Mouse (Mus musculus): ENCODE measurements around the gene Hus1. TPM values are rescaled to one million over a fixed set of nuclear protein-coding genes. Genes with fewer than 3 reads are reported as not detected.

The Hus1 gene
- total and polyA plus RNA-seq, 3 experiments: 14.3 to 31.0 (median 29.9) TPM

- dilution Hi-C loops (cut with MboI; ENCODE audit: extremely low pct_ligation_motif_present, extremely low pct_unique_long_range_greater_than_20kb, low sequenced_read_pairs): no loop called here
- Histone ChIP-seq H3K36me3 (replicated peaks in 1 of 2; ENCODE audit: control insufficient read depth in 1 of 2, insufficient read depth in 1 of 2, low read length in 1 of 2) (no peaks in the 10 kb centered on the region), H3K4me2 (ENCODE audit: insufficient read depth, low read depth, poor library complexity, severe bottlenecking) (no peak overlapping the region), H3K4me3 (replicated peaks in 1 of 3; ENCODE audit: low read depth in 2 of 3, low read length in 2 of 3, poor library complexity in 1 of 3) (no peak overlapping the region), H3K4me1 (ENCODE audit: control insufficient read depth in 1 of 2, insufficient read depth in 2 of 2) (0 out of 4 replicates have a peak, but pooled peaks cover 0 to 2% of the 10 kb centered on the region in 2 experiments), H3K79me2 (replicated peaks; ENCODE audit: control insufficient read depth, extremely low read depth, insufficient read depth, poor library complexity, severe bottlenecking) (no peaks in the 10 kb centered on the region), H3K9me3 (replicated peaks; ENCODE audit: low read length) (no peaks in the 10 kb centered on the region), H3K27me3 (replicated peaks) (peaks cover 85% of the 10 kb centered on the region), H3K9ac (ENCODE audit: insufficient read depth, low read depth) (no peak overlapping the region), H3K27ac (ENCODE audit: insufficient read depth, low read depth) (no peak overlapping the region)
- DNase-seq (ENCODE audit: extremely low read depth): no peak
- in situ Hi-C loops (cut with MboI; ENCODE audit: low pct_ligation_motif_present, low pct_unique_long_range_greater_than_20kb, low sequenced_read_pairs): no loop called here
- no peak for TF ChIP-seq TCF12 (IDR thresholded peaks at IDR 0.05; ENCODE audit: low read depth, low read length)
- no peak for TF ChIP-seq E2F4 (IDR thresholded peaks at IDR 0.05; ENCODE audit: insufficient replicate concordance, low read depth, low read length)
- TF ChIP-seq RAD21 (IDR thresholded peaks at IDR 0.05; ENCODE audit: low read depth, low read length): no peak
- TF ChIP-seq BHLHE40 (IDR thresholded peaks at IDR 0.05; ENCODE audit: low read depth, low read length): no peak
- no peak for TF ChIP-seq MAFK (IDR thresholded peaks at IDR 0.05; ENCODE audit: insufficient replicate concordance, low read length)
- TF ChIP-seq GABPA (IDR thresholded peaks at IDR 0.05; ENCODE audit: insufficient replicate concordance, low read depth, low read length): no peak
- TF ChIP-seq ZKSCAN1 (IDR thresholded peaks at IDR 0.05; ENCODE audit: borderline replicate concordance, low read depth, low read length): no peak
- no peak for TF ChIP-seq SIN3A (IDR thresholded peaks at IDR 0.05; ENCODE audit: low read length)
- no peak for TF ChIP-seq USF1 (IDR thresholded peaks at IDR 0.05; ENCODE audit: low read depth, low read length)
Observed at GRCm38 (mm10) chr11:9024782-9025181, 13.8 kb upstream of the Hus1 start.

GRCm38 (mm10) chr11:9020207-9020606 lies 9.2 kb upstream of the Hus1 start:
- peak overlapping the region; percentile 9; the same call in 1 of the 2 replicates for H3K4me2 ChIP-seq (ENCODE audit: insufficient read depth, low read depth, poor library complexity, severe bottlenecking)
- no peak for TF ChIP-seq ZC3H11A (IDR thresholded peaks at IDR 0.05; ENCODE audit: low read depth, low read length)
- TF ChIP-seq MYC (IDR thresholded peaks at IDR 0.05; ENCODE audit: low read depth, low read length): no peak
- no peak for TF ChIP-seq SMC3 (IDR thresholded peaks at IDR 0.05; ENCODE audit: low read depth, low read length)
- TF ChIP-seq ZNF384 (IDR thresholded peaks at IDR 0.05; ENCODE audit: low read depth, low read length): no peak
- no peak for TF ChIP-seq TCF12 (IDR thresholded peaks at IDR 0.05; ENCODE audit: low read depth, low read length)
- no peak for TF ChIP-seq POLR2AphosphoS2 (IDR thresholded peaks at IDR 0.05; ENCODE audit: low read depth, low read length)
- TF ChIP-seq ZMIZ1 (IDR thresholded peaks at IDR 0.05; ENCODE audit: low read depth, low read length): no peak
- no peak for TF ChIP-seq ZKSCAN1 (IDR thresholded peaks at IDR 0.05; ENCODE audit: borderline replicate concordance, low read depth, low read length)
- H3K4me3 ChIP-seq (replicated peaks in 1 of 3; ENCODE audit: low read depth in 2 of 3, low read length in 2 of 3, poor library complexity in 1 of 3): no peak overlapping the region
- no peak overlapping the region for H3K27ac ChIP-seq (ENCODE audit: insufficient read depth, low read depth)
- H3K36me3 ChIP-seq (replicated peaks in 1 of 2; ENCODE audit: control insufficient read depth in 1 of 2, insufficient read depth in 1 of 2, low read length in 1 of 2): no peaks in the 10 kb centered on the region
- DNase-seq (ENCODE audit: extremely low read depth): no peak
- H3K79me2 ChIP-seq (replicated peaks; ENCODE audit: control insufficient read depth, extremely low read depth, insufficient read depth, poor library complexity, severe bottlenecking): no peaks in the 10 kb centered on the region
- dilution Hi-C loops (cut with MboI; ENCODE audit: extremely low pct_ligation_motif_present, extremely low pct_unique_long_range_greater_than_20kb, low sequenced_read_pairs) (no loop called here), in situ Hi-C loops (cut with MboI; ENCODE audit: low pct_ligation_motif_present, low pct_unique_long_range_greater_than_20kb, low sequenced_read_pairs) (no loop called here)
- H3K27me3 ChIP-seq (replicated peaks): peaks cover 88% of the 10 kb centered on the region
- H3K4me1 ChIP-seq (ENCODE audit: control insufficient read depth in 1 of 2, insufficient read depth in 2 of 2): 0 out of 4 replicates have a peak, but pooled peaks cover 0 to 4% of the 10 kb centered on the region in 2 experiments
- H3K9ac ChIP-seq (ENCODE audit: insufficient read depth, low read depth): no peak overlapping the region
- no peaks in the 10 kb centered on the region for H3K9me3 ChIP-seq (replicated peaks; ENCODE audit: low read length)
